Mouse (Mus musculus) kidney, postnatal 4 days (tissue): ENCODE results near the gene Pik3ap1.
A peak's percentile ranks its signal among the peaks of the same experiment; 100 is the strongest.

Source experiments
- DNase-seq, 2 experiments: peaks; one replicate each; pipeline ENCODE4 v3.0.0; 2021; ENCODE audit warnings: mixed read lengths in 2 of 2

Gene Pik3ap1

DNA sequence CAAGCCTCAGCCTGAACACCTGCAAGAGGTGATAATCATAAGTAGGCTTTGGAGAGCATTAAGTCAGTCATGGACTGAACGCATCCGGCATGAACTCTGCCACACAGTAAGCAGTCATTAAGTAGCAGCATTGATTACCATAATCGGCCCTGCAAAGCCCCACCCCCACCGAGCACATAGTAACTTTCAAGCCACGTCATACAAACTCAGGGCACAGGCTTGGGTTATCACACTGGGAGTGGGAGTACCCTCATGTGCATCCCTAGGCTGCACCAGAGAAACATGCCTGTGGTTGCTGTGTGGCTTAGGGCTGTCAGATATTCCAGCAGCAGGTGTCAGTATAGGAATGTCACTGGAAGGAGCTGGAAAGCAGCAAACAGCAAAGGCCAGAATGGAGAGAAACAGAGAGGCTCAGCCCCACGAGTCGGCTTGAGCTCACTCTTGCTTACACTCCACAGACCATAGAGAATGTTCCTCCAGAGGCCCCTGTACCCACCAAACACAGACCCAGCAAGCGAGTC is 105.1 kb downstream of the Pik3ap1 start:
- DNase-seq = no peak

DNA sequence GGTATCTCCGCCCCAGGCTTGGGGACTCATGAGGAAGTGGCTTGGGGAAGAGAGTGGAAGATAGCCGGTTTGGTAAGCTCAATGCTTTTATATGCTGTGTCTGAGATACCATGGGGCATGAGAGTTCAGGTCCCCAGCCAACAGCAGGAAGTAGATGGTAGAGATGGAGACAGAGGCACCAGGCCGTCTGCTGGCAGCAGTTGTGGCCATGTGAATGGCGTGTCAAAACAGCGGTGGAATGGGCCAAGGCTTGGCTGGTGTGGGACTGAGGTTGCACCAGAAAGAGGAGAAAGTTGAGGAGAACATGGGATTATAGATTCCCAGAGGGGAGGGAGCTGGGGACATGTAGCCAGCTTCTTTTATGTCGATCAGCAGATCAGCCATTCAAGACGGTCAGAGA is 106.3 kb downstream of the Pik3ap1 start:
- no peak for DNase-seq

DNA sequence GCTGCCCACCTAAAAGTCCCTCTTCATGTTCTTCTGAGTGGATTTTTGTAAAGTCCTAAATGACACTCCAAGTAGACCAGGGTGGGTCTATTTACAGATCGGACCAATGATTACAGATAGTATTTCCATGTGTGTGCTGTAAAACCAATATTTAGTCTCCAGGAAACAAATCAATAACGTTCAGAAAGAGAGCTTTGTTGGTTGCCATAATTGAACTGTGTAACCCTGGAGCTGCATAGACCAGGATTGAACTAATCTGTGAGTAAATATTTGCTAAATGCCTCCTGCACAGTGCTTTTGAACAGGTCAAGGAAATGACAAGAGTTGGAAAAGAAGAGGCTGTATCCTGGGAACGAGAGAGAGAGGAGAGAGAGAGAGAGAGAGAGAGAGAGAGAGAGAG is 109.3 kb downstream of the Pik3ap1 start:
- no peak for DNase-seq

DNA sequence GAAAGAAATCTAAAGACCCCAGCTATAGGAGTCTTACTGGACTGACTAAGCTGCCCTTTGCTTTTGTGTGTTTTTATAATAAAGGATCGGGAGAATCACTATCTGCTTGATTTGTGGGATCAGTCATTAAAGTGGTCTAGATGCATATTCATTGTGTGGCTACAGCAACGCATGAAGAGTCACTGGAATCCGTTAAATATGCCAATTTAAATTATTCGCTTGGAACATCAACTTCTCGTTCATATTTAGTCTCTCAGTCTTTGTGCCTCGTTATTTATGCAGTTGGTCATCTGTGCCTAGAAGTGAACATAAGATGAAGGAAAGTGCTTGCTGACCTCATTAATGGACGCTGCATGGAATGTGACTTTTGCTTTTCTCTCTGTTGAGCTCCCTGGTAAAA is 114.0 kb downstream of the Pik3ap1 start:
- no peak for DNase-seq

DNA sequence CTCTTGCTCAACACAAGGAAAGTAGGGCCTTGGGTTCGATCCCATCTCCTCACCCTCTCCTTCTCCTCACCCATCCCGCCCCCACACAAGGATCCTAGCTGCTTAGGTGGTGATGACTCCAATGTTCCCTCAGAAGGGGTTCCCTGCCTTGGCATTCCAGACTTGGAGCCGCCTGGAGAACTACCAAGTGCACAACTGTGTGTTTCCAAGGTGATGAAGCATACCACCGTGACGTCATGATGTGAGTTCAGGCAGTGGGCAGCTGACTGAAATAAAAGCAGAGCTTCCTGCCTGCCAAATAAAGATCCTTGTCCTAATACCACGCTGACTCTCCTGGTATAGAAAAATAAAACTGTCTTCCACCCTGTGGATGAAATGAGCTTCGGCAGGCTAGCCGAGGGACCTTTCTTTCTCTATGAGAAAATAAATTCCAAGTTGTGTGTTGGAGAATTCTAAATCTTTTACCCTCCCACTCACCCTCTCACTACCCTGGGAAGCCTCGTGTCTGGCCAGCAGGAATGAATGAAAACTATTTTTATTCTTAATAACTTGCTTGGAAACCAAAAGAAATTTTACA is 114.7 kb downstream of the Pik3ap1 start:
- DNase-seq = peak; percentile 36 to 60

DNA sequence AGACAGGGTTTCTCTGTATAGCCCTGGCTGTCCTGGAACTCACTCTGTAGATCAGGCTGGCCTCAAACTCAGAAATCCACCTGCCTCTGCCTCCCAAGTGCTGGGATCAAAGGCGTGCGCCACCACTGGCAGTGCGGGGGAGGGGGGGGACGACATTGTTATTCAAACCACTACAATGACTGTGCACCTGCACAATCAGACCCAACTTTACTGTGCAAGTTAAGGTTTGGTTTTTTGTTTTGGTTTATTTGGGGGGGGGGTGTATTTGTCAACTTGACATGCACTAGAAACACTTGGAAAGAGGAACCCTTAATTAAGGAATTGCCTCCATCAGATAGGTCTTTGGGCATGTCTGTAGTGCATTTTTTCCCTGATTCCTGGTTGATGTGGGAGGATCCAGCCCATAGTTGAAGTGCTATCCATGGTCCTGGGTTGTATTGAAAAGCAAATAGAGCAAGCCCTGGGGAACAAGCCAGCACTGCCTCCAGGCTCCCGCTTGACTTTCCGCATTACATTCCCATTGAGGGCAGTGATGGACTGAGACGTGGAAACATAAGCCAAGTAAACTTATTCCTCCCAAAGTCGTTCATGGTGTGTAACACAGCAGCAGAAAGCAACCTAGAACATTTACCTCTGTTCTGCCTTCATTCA is 118.5 kb downstream of the Pik3ap1 start:
- DNase-seq = no peak

DNA sequence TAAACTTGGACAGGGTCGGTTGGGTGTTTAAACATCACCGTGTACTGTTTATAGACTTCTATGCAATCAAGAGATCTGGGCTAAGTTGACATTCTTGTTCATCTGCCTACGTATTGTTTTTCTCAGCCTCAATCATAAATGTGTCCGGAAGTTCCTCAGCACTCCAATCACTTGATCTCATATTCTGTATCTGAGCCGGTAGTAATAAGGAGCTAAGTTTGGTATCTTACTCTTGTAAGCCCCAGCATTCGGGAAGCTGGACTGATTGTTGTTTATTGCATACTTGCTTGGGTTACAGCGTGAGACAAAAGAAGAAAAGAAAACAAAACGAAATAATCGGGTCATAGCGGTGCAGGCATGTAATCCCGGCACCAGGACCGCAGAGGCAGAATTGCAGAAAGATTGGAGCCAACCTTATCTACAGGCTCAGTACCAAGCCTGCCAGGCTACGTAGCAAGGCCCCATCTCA is 120.5 kb downstream of the Pik3ap1 start:
- no peak for DNase-seq

DNA sequence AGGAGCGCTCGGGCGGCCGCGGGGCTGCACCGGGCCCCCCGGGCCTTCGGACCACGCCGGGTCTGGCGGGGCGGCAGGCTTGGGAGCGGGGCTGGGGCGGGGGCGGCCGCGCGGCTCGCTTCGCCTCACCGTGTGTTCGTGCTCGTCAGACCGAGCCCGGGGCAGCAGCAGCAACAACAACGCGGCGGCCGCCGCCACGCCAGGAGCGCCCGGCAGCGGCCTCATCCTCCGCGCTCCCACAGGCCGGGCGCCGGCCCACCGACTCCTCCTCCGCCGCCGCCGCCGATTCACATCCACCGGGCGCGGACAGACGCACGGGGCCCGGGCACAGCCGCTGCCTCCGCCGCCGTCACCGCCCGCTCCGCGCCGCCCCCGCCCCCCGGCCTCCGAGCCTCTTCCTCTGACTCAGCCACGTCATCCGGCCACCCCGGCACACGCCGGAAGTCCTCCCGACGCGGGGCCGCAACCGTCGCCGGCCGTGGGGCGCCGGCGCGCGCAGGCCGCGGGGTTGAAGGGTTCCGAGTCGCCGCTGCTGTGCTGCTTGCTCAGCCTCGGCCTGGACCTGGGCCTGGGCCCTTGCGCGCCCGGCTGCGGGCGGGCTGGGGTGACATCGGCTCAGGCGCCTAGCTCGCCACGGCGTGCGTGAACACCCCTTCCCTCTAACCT is 121.1 kb downstream of the Pik3ap1 start, which contains the start of gene Tm9sf3:
Gene Tm9sf3 (minus strand): TSS at position 368 of the 666 bp plus-strand sequence.
- peak; percentile 90 to 94 for DNase-seq

DNA sequence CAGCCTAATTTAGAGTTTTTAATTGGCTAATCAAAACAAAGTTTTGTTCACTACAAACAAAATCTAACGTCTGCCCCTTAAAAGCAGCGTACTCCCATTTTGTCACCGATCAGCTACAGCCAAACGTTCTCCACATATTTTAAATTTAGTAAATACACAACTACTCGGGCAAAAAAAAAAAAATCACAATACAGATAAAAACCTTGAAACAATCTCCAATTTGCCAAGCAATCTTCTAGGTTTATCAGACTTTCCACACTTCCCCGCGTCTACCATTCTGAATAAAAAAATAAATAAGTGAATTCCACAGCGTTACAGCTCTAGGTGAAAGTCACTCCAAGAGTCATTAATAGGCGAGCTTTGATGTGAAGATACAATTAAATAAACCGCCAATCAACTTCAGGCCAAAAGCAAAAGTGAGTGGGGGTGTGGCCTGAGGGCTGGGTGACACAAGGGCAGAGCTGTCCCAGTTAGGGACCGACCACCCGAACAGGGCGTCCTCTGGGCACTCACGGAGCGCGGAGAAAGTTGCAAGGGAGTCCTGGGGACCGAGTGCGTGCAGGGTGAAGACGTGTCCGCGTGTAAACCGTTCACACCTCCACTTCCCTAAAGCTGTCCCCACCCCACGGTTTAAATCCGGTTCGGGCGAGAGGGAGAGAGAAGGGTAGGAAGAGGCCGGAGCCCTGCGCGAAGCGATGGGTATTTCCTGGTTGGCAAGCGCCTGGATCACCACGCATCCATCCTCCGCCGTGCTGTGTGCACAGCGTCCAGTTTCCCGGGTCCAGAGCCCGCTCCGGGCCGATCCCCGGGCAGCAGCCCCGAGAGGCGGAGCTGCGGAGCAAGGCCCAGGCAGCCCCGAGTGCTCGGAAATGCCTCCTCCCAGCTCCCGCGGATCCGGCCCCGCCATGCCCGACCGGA is 121.9 kb downstream of the Pik3ap1 start:
- peak; percentile 77 to 85 for DNase-seq

DNA sequence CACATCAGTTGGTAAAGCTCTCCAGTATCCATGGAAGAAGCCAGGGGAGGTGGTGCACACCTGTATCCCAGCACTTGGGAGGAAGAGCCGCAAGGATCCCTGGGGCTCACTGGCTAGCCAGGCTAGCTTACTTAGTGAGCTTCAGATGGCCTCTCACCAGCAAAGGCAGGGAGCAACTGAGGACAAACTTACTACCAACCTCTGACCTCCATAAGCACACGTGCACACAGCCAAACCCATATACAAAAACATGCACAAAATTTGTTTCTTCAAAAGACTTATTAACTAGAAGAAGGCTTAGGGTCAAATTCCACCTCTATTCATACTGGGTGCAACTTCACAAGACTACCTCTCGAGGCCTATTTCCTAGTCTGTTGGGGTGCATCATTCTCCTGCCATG is 124.2 kb downstream of the Pik3ap1 start:
- DNase-seq = peak in 1 of 2 experiments; percentile 17

DNA sequence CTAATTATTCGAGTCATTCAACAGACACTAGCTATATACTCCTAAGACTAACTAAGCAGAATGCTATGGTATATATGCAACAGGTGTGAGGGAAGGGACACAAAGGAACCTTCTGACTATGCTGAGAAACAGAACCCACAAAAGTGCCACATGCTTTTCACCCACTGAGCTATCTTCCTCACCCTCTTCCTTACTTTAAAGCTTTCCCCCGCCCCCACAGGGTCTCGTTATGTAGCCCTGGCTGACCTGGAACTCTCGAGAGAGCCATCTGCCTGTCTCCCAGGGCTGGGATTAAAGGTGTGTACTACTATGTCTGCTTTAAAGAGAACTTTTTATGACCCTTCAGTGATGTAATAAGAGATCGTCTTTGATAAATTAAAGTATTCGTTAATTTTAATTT is 125.6 kb downstream of the Pik3ap1 start:
- DNase-seq = no peak

DNA sequence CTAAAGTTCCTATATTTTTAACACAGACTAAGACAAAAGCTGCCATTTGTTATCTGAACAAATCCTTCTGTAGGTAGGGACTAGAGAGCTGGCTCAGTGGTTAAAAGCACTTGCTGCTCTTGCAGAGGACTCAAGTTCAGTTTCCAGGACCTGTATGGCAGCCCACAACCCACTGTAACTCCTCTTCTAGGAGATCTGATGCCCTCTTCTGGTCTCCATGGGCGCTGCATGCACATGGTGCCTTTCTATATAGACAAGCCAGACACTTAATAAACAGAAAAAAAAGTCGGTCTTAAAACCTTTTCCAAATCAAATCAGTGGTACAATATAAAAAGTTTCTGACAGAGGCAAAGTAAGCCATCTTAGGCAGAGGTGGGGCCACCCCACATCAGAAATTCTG is 126.2 kb downstream of the Pik3ap1 start:
- DNase-seq = peak; percentile 71 to 74

DNA sequence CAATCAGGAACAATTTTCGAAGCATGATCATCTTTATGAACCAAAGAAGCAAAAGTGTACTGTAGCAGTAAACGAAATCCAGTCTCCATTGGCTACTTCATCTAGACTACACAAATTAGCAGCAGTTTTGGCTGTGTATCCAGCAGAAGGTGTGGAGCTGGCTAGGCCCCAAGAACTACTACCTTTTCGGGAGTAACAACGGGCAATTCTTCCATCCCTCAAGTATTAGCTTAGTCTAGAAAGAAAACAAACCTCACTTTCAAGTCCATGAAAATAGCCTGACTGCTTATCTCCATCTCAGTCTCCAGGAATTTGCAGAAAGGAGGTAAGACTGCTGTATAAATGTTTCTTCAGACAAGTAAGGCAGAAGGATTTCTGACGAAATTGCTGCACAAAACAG is 130.3 kb downstream of the Pik3ap1 start:
- DNase-seq = no peak

DNA sequence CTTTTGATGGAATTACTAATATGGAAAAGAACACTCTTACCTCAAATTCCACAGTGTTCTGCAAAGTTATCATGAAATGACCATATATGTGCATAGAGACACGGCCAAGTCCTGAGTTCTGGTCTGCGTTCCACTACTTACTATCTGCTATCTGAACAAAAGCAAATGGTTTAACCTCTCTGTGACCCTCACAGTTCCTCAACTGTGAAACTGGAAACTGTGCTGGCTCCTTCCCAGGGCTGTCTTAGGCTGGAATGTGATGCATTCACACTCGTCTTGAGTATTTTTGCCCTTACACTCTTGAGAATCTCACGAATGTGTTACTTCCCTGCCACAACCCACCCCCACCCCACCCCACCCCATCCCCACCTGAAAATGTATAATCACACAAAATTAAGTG is 135.9 kb downstream of the Pik3ap1 start:
- DNase-seq = peak; percentile 40 to 52

DNA sequence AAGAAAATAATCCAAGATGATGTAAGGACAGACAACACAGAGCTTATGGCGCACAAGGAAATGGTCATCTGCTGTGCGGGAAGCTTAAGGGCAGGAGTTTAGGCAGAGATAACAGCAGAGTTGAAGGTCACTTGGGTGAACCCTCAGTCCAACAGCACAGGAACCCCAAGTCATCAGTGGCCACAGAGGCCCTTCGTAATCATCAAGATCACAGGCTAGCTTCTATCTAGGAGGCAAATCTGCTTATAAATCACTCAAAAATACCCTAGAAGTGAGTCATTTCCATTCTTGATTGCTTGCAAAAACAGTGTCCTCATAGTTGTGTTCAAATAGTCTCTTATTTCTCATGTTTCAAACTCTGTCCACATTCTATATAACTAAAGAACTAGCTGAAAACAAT is 136.6 kb downstream of the Pik3ap1 start:
- DNase-seq = no peak

DNA sequence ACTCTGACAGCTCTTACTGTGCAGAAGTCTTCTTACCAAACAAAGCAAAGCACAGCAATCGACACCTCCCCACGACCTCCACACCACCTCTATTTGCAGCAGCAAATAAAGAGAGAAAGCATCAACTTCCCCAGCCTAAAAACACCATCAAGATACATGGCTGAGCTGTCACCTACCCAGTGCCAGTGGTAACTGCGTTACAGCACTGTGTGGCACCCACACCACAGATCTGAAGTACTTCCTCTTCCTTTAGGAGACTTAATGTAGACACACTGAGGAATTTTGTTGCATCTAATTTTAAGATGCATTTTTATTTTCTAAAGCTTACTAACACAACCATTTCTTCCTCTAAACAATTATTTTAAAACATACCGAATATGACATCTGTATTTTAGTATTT is 138.6 kb downstream of the Pik3ap1 start:
- DNase-seq = no peak

DNA sequence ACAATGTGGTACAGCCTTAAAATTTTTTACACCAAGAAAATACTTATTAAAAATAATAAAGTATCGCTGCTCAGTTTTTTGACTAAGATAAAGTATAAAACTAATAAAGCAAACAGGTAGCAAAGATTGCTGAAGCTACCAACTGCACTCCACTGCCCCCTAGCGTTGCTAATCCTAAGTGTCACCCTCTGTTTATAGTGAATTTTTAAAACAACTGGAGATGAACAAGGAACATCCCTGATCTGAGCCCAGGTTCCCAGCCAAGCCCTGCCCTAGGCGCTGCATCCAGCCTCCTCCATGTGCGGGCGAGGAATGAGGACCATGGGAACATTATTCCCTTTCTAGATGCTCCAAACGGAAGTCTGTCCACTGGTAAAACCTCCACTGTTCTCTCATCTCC is 140.3 kb downstream of the Pik3ap1 start:
- peak; percentile 74 to 75 for DNase-seq

DNA sequence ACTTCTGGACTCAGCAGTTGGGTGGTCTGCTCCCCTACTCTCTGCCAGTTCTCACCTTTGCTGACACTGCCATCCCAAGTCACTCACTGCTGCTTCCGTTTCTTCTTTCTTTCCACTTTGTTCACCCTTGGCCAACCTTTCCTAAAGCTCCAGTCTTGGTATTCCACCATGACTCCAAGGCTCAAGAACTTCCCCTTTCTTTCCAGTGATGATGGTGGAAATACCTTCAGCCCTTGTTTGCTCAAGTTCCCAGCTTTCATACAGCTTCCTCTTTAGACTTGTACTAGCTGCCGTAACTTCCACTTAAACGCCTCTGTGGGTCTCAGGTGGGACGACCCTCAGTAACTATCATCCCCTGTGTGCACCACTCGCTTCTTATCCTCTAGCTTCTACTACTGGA is 142.9 kb downstream of the Pik3ap1 start:
- no peak for DNase-seq

DNA sequence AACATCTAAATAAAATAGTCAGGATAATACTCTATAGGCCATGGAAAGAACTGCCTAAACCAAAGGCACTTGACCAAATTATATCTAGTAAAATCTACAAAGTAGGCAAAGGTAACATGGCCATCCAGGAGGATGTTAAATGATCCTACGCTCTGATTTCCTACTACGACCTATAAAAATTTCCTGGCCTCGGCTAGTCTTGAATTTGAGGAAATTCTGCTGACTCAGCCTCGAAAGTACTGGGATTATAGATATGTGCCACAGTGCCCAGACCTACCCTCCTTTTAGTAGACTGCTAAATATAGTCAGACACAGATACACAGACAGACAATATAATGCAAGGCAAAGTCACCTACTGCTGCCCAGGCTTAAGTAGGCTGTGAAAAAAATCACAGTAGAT is 151.2 kb downstream of the Pik3ap1 start:
- DNase-seq = no peak
